Mouse (Mus musculus) CH12.LX (cell line): ENCODE results near the gene Gm49383. TPM values are rescaled to one million over a fixed set of nuclear protein-coding genes. Genes with fewer than 3 reads are reported as not detected.

Experiments used
- DNase-seq: peaks from one replicate; pipeline ENCODE4 v3.0.0-alpha.2; 2013; ENCODE audit errors: extremely low read depth
- H3K27ac ChIP-seq: 2 replicates; pipeline ENCODE4 v1.5.1; 2012; ENCODE audit warnings: low read depth, mild to moderate bottlenecking, control low read depth, moderate library complexity; ENCODE audit not compliant: insufficient read depth
- H3K27me3 ChIP-seq: replicated peaks from 2 replicates; pipeline ENCODE3; 2012; ENCODE audit warnings: inconsistent platforms
- H3K36me3 ChIP-seq, 2 experiments: replicated peaks in 1 of 2; 2 replicates each; pipeline versions ENCODE3 to v1.6.1; 2012; ENCODE audit warnings: inconsistent platforms in 1 of 2, low read length in 1 of 2, mild to moderate bottlenecking in 1 of 2, mixed read lengths in 1 of 2, moderate library complexity in 1 of 2; ENCODE audit not compliant: control insufficient read depth in 1 of 2, insufficient read depth in 1 of 2
- H3K4me1 ChIP-seq, 2 experiments: 2 replicates each; pipeline ENCODE4 v1.6.1; 2012; ENCODE audit warnings: inconsistent platforms in 1 of 2, moderate library complexity in 1 of 2; ENCODE audit not compliant: insufficient read depth in 2 of 2, control insufficient read depth in 1 of 2
- H3K4me2 ChIP-seq: 2 replicates; pipeline ENCODE4 v1.6.1; 2012; ENCODE audit warnings: low read depth, mild to moderate bottlenecking, control low read depth; ENCODE audit not compliant: poor library complexity, insufficient read depth, severe bottlenecking
- H3K4me3 ChIP-seq, 3 experiments: fragments of 150-350 bp in 1 of 3; sonication (generic) in 1 of 3; replicated peaks in 1 of 3; 2 replicates each; pipeline versions ENCODE3 to v1.5.1; 2011 to 2012; ENCODE audit warnings: low read depth in 2 of 3, low read length in 2 of 3, mild to moderate bottlenecking in 2 of 3, moderate library complexity in 2 of 3, control low read depth in 1 of 3, improper control_type of control experiment in 1 of 3, inconsistent platforms in 1 of 3, mixed read lengths in 1 of 3; ENCODE audit not compliant: poor library complexity in 1 of 3
- H3K79me2 ChIP-seq: replicated peaks from 2 replicates; pipeline ENCODE4 v1.6.1; 2012; ENCODE audit warnings: mild to moderate bottlenecking, moderate library complexity; ENCODE audit not compliant: control insufficient read depth, poor library complexity, insufficient read depth, severe bottlenecking; ENCODE audit errors: extremely low read depth
- H3K9ac ChIP-seq: 2 replicates; pipeline ENCODE4 v1.6.1; 2012; ENCODE audit warnings: low read depth, mild to moderate bottlenecking, control low read depth, moderate library complexity; ENCODE audit not compliant: insufficient read depth
- H3K9me3 ChIP-seq: replicated peaks from 2 replicates; pipeline ENCODE3; 2012; ENCODE audit warnings: low read length, inconsistent platforms, mixed read lengths
- BHLHE40 ChIP-seq: IDR thresholded peaks from 2 replicates; pipeline ENCODE4 v1.6.1; 2011; ENCODE audit warnings: mild to moderate bottlenecking, low read depth, low read length, improper control_type of control experiment
- CHD1 ChIP-seq: IDR thresholded peaks from 2 replicates; pipeline ENCODE4 v1.6.1; 2012; ENCODE audit warnings: low read depth, low read length, improper control_type of control experiment, inconsistent platforms
- E2F4 ChIP-seq: IDR thresholded peaks from 2 replicates; pipeline ENCODE4 v1.6.1; 2011; ENCODE audit warnings: low read depth, low read length, improper control_type of control experiment; ENCODE audit not compliant: insufficient replicate concordance
- EP300 ChIP-seq: IDR thresholded peaks from 2 replicates; pipeline ENCODE4 v1.6.1; 2011; ENCODE audit warnings: low read length, improper control_type of control experiment
- ETS1 ChIP-seq: conservative IDR thresholded peaks from 2 replicates; pipeline ENCODE4 v1.6.1; 2012; ENCODE audit warnings: low read depth, mild to moderate bottlenecking, inconsistent platforms, low read length, improper control_type of control experiment, moderate library complexity
- IRF4 ChIP-seq: IDR thresholded peaks from 2 replicates; pipeline ENCODE4 v1.6.1; 2014; ENCODE audit warnings: low read depth, mild to moderate bottlenecking, inconsistent platforms, low read length, improper control_type of control experiment
- JUN ChIP-seq: IDR thresholded peaks from 2 replicates; pipeline ENCODE4 v1.6.1; 2011; ENCODE audit warnings: low read depth, mild to moderate bottlenecking, low read length, improper control_type of control experiment, moderate library complexity; ENCODE audit not compliant: insufficient read depth
- JUND ChIP-seq: conservative IDR thresholded peaks from 2 replicates; pipeline ENCODE4 v1.6.1; 2011; ENCODE audit warnings: low read depth, low read length, improper control_type of control experiment
- MAX ChIP-seq: IDR thresholded peaks from 2 replicates; pipeline ENCODE4 v1.6.1; 2011; ENCODE audit warnings: low read length, improper control_type of control experiment
- MAZ ChIP-seq: IDR thresholded peaks from 2 replicates; pipeline ENCODE4 v1.6.1; 2012; ENCODE audit warnings: low read depth, mild to moderate bottlenecking, inconsistent platforms, low read length, improper control_type of control experiment, moderate library complexity
- MEF2A ChIP-seq: IDR thresholded peaks from 2 replicates; pipeline ENCODE4 v1.6.1; 2014; ENCODE audit warnings: low read depth, mild to moderate bottlenecking, inconsistent platforms, low read length, improper control_type of control experiment, borderline replicate concordance
- POLR2A ChIP-seq: IDR thresholded peaks from 2 replicates; pipeline ENCODE4 v1.6.1; 2011; ENCODE audit warnings: low read depth, mild to moderate bottlenecking, improper control_type of control experiment, low read length
- POLR2AphosphoS2 ChIP-seq: IDR thresholded peaks from 2 replicates; pipeline ENCODE4 v1.6.1; 2011; ENCODE audit warnings: low read depth, low read length, improper control_type of control experiment
- RCOR1 ChIP-seq: conservative IDR thresholded peaks from 2 replicates; pipeline ENCODE4 v1.6.1; 2012; ENCODE audit warnings: low read depth, mild to moderate bottlenecking, inconsistent platforms, low read length, improper control_type of control experiment
- SIN3A ChIP-seq: IDR thresholded peaks from 2 replicates; pipeline ENCODE4 v1.6.1; 2012; ENCODE audit warnings: low read length, improper control_type of control experiment, inconsistent platforms
- TCF12 ChIP-seq: IDR thresholded peaks from 2 replicates; pipeline ENCODE4 v1.6.1; 2014; ENCODE audit warnings: low read depth, mild to moderate bottlenecking, inconsistent platforms, low read length, improper control_type of control experiment
- USF2 ChIP-seq: conservative IDR thresholded peaks from 2 replicates; pipeline ENCODE4 v1.6.1; 2011; ENCODE audit warnings: low read depth, low read length, improper control_type of control experiment
- ZNF384 ChIP-seq: IDR thresholded peaks from 2 replicates; pipeline ENCODE4 v1.6.1; 2012; ENCODE audit warnings: low read depth, low read length, improper control_type of control experiment, inconsistent platforms
- dilution Hi-C: fragments of 300-500 bp; cut with MboI; formaldehyde crosslinking; loops from 2 replicates; pipeline ENCODE4 v1.14.3; 2020; ENCODE audit warnings: low sequenced_read_pairs; ENCODE audit not compliant: extremely low pct_unique_long_range_greater_than_20kb, extremely low pct_ligation_motif_present
- in situ Hi-C: fragments of 300-500 bp; cut with MboI; formaldehyde crosslinking; loops from 3 replicates; pipeline ENCODE4 v1.14.3; 2019; ENCODE audit warnings: low sequenced_read_pairs, low pct_ligation_motif_present, low pct_unique_long_range_greater_than_20kb, mixed read lengths
- polyA plus RNA-seq: library from polyadenylated mRNA; unstranded; fragments of >175 nt; gene quantifications from 2 replicates; pipeline ENCODE4 v1.2.1, GENCODE M21; 2012; ENCODE audit warnings: low read depth; ENCODE audit not compliant: insufficient read length
- total RNA-seq, 2 experiments: library from RNA; depleted of rRNA; stranded (reverse); fragments of 300-350 nt in 1 of 2; fragments of >200 nt in 1 of 2; gene quantifications; 2 replicates each; pipeline ENCODE4 v1.2.3; 2012 to 2014

The Gm49383 gene
- total and polyA plus RNA-seq, 3 experiments: 19.1 to 52.1 (median 21.3) TPM

DNA sequence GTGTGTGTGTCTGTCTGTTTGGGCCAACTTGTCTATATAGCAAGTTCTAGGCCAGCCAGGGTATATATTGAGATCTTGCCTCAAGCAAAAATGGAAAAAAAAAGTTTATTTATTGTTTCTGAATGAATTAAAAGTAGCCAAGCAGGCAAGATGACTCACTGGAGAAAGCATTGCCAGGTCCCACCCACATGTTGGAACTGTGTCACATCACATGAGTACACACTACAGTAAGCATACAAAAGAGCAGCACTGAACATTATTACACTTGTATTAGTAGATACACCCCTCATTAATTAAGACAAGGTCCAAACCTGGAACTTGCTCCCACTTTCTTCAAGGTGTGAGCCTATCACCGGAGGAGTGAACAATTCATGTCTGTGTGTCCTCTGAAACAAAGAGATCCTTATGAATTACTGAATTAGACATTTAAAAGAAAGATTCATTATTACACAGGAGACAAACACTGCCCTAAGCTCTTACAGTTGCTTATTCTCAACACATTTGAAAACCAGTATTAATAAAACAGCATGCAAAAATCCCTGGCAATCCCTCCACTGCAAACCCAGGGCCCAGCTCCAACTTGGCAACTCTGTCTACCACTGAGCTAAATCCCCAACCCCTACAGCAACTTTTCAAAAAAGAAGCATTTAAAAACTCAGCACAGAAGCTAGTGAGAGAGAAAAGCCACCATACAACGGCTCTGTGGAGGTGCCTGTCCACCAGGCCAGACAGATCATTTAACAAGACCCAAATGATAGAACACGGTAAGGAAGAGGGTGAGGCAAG is 18.3 kb upstream of the Gm49383 start:
- Histone ChIP-seq H3K4me3 (no peak overlapping the region), H3K4me1 (peaks cover 4 to 79% of the 10 kb centered on the region in 2 experiments; a peak in 2 of 4 replicates), H3K9me3 (no peaks in the 10 kb centered on the region), H3K79me2 (no peaks in the 10 kb centered on the region), H3K9ac (no peak overlapping the region), H3K27me3 (no peaks in the 10 kb centered on the region), H3K4me2 (no peak overlapping the region), H3K36me3 (peaks cover 35 to 67% of the 10 kb centered on the region in 2 experiments), H3K27ac (peak overlapping the region; percentile 69)
- dilution Hi-C loops: no loop called here
- no peak for TF ChIP-seq JUN
- TF ChIP-seq POLR2AphosphoS2: no peak
- no peak for TF ChIP-seq POLR2A
- TF ChIP-seq CHD1: no peak
- TF ChIP-seq MEF2A: no peak
- no peak for TF ChIP-seq JUND
- in situ Hi-C loops: loop anchor here (25.0 kb wide), 2 partner anchors 372 to 472 kb away; partner anchors contain the start of genes Sos2 and Vcpkmt
- no peak for DNase-seq

DNA sequence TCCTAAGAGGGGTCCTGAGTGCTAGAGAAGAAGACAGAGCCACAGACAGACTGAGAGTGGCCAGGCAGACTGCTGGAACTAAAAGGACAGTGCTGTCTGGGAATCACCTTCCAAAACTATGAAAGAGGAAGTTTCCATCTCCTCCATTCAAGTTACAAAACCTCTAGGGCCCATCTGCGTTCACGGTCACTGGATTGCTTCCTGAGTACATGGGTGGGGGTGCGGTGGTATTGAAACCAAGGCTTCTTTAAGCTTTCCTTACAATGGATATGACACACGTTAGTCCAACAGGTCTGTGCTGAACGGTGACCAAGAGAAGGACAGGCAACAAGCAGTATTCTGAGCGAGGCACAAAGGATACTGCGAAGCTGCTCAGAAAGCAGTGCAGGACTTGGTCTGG is 17.5 kb upstream of the Gm49383 start:
- in situ Hi-C loops (loop anchor here (25.0 kb wide), 2 partner anchors 373 to 473 kb away; partner anchors contain the start of genes Sos2 and Vcpkmt), dilution Hi-C loops (no loop called here)
- Histone ChIP-seq H3K27me3 (no peaks in the 10 kb centered on the region), H3K36me3 (peaks cover 36 to 69% of the 10 kb centered on the region in 2 experiments), H3K79me2 (no peaks in the 10 kb centered on the region), H3K9ac (no peak overlapping the region), H3K4me3 (no peak overlapping the region), H3K4me2 (no peak overlapping the region), H3K4me1 (peaks cover 4 to 71% of the 10 kb centered on the region in 2 experiments; a peak in 2 of 4 replicates), H3K27ac (peak overlapping the region; percentile 10), H3K9me3 (no peaks in the 10 kb centered on the region)
- TF ChIP-seq MAZ: no peak
- 0 out of 2 replicates have a peak, but pooled peaks have one; percentile 31 for TF ChIP-seq IRF4
- no peak for TF ChIP-seq E2F4
- no peak for TF ChIP-seq MAX
- no peak for TF ChIP-seq POLR2AphosphoS2
- TF ChIP-seq TCF12: peak; percentile 41; the same call in 1 of the 2 replicates
- TF ChIP-seq ETS1: peak; percentile 60
- TF ChIP-seq SIN3A: no peak
- TF ChIP-seq RCOR1: no peak
- 0 out of 2 replicates have a peak, but pooled peaks have one; percentile 22 for TF ChIP-seq BHLHE40
- TF ChIP-seq MEF2A: peak; percentile 34; the same call in 1 of the 2 replicates
- 0 out of 2 replicates have a peak, but pooled peaks have one; percentile 26 for TF ChIP-seq EP300
- TF ChIP-seq ZNF384: 0 out of 2 replicates have a peak, but pooled peaks have one; percentile 36
- no peak for TF ChIP-seq USF2
- DNase-seq: peak; percentile 70
